Mouse (Mus musculus): ENCODE measurements at regions not wholly inside any gene's neighbourhood (a gene's known extent, or its start where the extent isn't known, plus 50 kb on each side); places are given as distances from the start of the nearest gene placed in this dataset.

GRCm38 (mm10) chr9:96419151-96419550 lies 54.9 kb upstream of the Atp1b3 start:
- Histone ChIP-seq H3K4me1 (ENCODE audit: insufficient read depth, low read depth, low read length) (peaks cover 7% of the 10 kb centered on the region; the same call in 1 of the 2 replicates), H3K27ac (ENCODE audit: low read length) (no peak overlapping the region), H3K9ac (replicated peaks; ENCODE audit: low read depth) (no peak overlapping the region), H3K4me3 (ENCODE audit: low read depth, low read length) (no peak overlapping the region), H3K27me3 (replicated peaks; ENCODE audit: insufficient read depth, low read length) (no peaks in the 10 kb centered on the region), H3K36me3 (ENCODE audit: insufficient read depth, low read length) (no peaks in the 10 kb centered on the region), H3K9me3 (ENCODE audit: low read length) (no peaks in the 10 kb centered on the region), H3K4me2 (replicated peaks; ENCODE audit: low read depth, low read length) (no peak overlapping the region)
- DNase-seq (ENCODE audit: low spot score): peak; percentile 39
- TF ChIP-seq CTCF (IDR thresholded peaks at IDR 0.05) (no peak), EP300 (IDR thresholded peaks at IDR 0.05) (no peak)
- 54% methylated on average over 5 of the region's 5 CpGs for WGBS
- ATAC-seq: 0 out of 2 replicates have a peak, but pooled peaks have one; percentile 23

- Histone ChIP-seq H3K4me3 (ENCODE audit: low read depth, low read length) (no peak overlapping the region), H3K9ac (replicated peaks; ENCODE audit: low read depth) (no peak overlapping the region), H3K4me1 (ENCODE audit: insufficient read depth, low read depth, low read length) (peaks cover 7% of the 10 kb centered on the region; the same call in 1 of the 2 replicates), H3K27me3 (replicated peaks; ENCODE audit: insufficient read depth, low read length) (no peaks in the 10 kb centered on the region), H3K36me3 (ENCODE audit: insufficient read depth, low read length) (no peaks in the 10 kb centered on the region), H3K4me2 (replicated peaks; ENCODE audit: low read depth, low read length) (no peak overlapping the region), H3K9me3 (ENCODE audit: low read length) (no peaks in the 10 kb centered on the region), H3K27ac (ENCODE audit: low read length) (peak overlapping the region; percentile 54; the same call in 1 of the 2 replicates)
- 33% methylated on average over 5 of the region's 5 CpGs for WGBS
- TF ChIP-seq CTCF (IDR thresholded peaks at IDR 0.05): no peak
- TF ChIP-seq EP300 (IDR thresholded peaks at IDR 0.05): no peak
- peak; percentile 66 for DNase-seq (ENCODE audit: low spot score)
- ATAC-seq: peak; percentile 75
Measured at GRCm38 (mm10) chr9:96415873-96416570, 51.8 kb upstream of the Atp1b3 start.

Data from lung, postnatal 0 days (tissue).